Mouse (Mus musculus): Measurements from ENCODE around the gene Clcn6.

- TF ChIP-seq POLR2A (IDR thresholded peaks at IDR 0.05; ENCODE audit: extremely low read depth, insufficient read depth, low read length) (no peak), CTCF (IDR thresholded peaks at IDR 0.05; ENCODE audit: extremely low read depth, insufficient read depth, low read length) (no peak)
These were observed 20.2 kb downstream of the Clcn6 start for GRCm38 (mm10) chr4:148018410-148018809.

Data from cortical plate, adult 2 months (tissue).